Mouse (Mus musculus) ES-E14 (cell line): Measurements from ENCODE around the gene Cmss1. TPM values are rescaled to one million over a fixed set of nuclear protein-coding genes. Genes with fewer than 3 reads are reported as not detected.

ENCODE experiments used
- DNase-seq: peaks from one replicate; pipeline ENCODE4 v3.0.0-alpha.2; 2013; ENCODE audit warnings: low read depth, low spot score
- H3K27ac ChIP-seq: 2 replicates; pipeline ENCODE4 v1.5.1; 2012; ENCODE audit warnings: low read depth, mild to moderate bottlenecking, low read length, moderate library complexity, mixed read lengths; ENCODE audit not compliant: poor library complexity, insufficient read depth, severe bottlenecking
- H3K36me3 ChIP-seq: 2 replicates; pipeline ENCODE4 v1.6.1; 2012; ENCODE audit warnings: mild to moderate bottlenecking, low read length, moderate library complexity, mixed read lengths; ENCODE audit not compliant: control insufficient read depth, poor library complexity, insufficient read depth, severe bottlenecking
- H3K4me1 ChIP-seq, 2 experiments: fragments of 150-350 bp in 1 of 2; sonication (generic) in 1 of 2; 2 replicates each; pipeline ENCODE4 v1.6.1; 2012; ENCODE audit warnings: low read length in 2 of 2, mild to moderate bottlenecking in 1 of 2, mixed read lengths in 1 of 2; ENCODE audit not compliant: control insufficient read depth in 2 of 2, insufficient read depth in 2 of 2, poor library complexity in 1 of 2
- H3K4me3 ChIP-seq, 2 experiments: fragments of 150-350 bp in 1 of 2; sonication (generic) in 1 of 2; 2 replicates each; pipeline ENCODE4 v1.5.1; 2012; ENCODE audit warnings: low read length in 2 of 2, low read depth in 1 of 2, mild to moderate bottlenecking in 1 of 2, mixed read lengths in 1 of 2; ENCODE audit not compliant: insufficient read depth in 1 of 2, poor library complexity in 1 of 2, severe bottlenecking in 1 of 2
- H3K9ac ChIP-seq: 2 replicates; pipeline ENCODE4 v1.6.1; 2012; ENCODE audit warnings: low read depth, mild to moderate bottlenecking, low read length, mixed read lengths; ENCODE audit not compliant: poor library complexity, insufficient read depth, severe bottlenecking
- H3K9me3 ChIP-seq: fragments of 150-350 bp; sonication (generic); 2 replicates; pipeline ENCODE4 v1.6.1; 2012; ENCODE audit warnings: low read depth, mild to moderate bottlenecking, low read length; ENCODE audit not compliant: control insufficient read depth, insufficient read depth
- CHD2 ChIP-seq: IDR thresholded peaks from 2 replicates; pipeline ENCODE4 v1.6.1; 2014; ENCODE audit warnings: mild to moderate bottlenecking, low read depth, low read length, inconsistent platforms
- HCFC1 ChIP-seq: IDR thresholded peaks from 2 replicates; pipeline ENCODE4 v1.6.1; 2012; ENCODE audit warnings: low read length, inconsistent platforms, borderline replicate concordance; ENCODE audit not compliant: insufficient read depth
- MAFK ChIP-seq: IDR thresholded peaks from 2 replicates; pipeline ENCODE4 v1.6.1; 2014; ENCODE audit warnings: mild to moderate bottlenecking, low read depth, low read length, inconsistent platforms; ENCODE audit not compliant: insufficient read depth
- ZC3H11A ChIP-seq: IDR thresholded peaks from 2 replicates; pipeline ENCODE4 v1.6.1; 2012; ENCODE audit warnings: low read depth, mild to moderate bottlenecking, inconsistent platforms, low read length, borderline replicate concordance
- ZNF384 ChIP-seq: IDR thresholded peaks from 2 replicates; pipeline ENCODE4 v1.6.1; 2012; ENCODE audit warnings: low read depth, low read length, inconsistent platforms
- in situ Hi-C, 2 experiments: fragments of 600-800 bp; cut with MboI; formaldehyde crosslinking; loops; one replicate each; pipeline ENCODE4 v1.15.1; 2025; ENCODE audit warnings: low sequenced_read_pairs in 2 of 2, inconsistent platforms in 1 of 2; ENCODE audit not compliant: unreplicated experiment in 2 of 2
- total RNA-seq: library from RNA; depleted of rRNA; stranded (reverse); fragments of 300-350 nt; gene quantifications from 2 replicates; pipeline ENCODE4 v1.2.3, GENCODE M21; 2012

Cmss1 gene
- total RNA-seq, 1 experiment = 58.7 TPM

DNA sequence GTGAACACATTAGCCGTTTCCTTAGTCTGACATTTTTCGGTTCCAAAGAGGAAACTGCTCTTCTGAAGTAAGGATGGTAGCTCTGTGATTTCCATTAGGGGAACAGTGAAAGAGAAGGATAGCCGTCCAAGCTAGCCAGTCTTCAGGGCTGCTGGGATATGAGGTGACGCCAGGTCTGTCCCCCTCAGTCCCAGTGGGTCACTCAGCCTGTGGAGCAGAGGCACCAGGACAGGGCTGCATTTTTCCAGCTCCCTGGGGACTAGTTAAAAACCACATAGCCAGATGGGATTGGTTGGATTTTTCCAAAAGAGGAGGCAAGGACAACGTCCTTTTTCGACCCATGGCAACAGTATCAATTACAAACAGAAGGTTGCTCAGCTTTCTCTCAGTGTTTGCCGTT is 279.7 kb downstream of the Cmss1 start:
- Histone ChIP-seq H3K36me3 (no peaks in the 10 kb centered on the region), H3K9ac (no peak overlapping the region), H3K4me1 (no peaks in the 10 kb centered on the region), H3K27ac (no peak overlapping the region), H3K4me3 (no peak overlapping the region), H3K9me3 (no peaks in the 10 kb centered on the region)
- TF ChIP-seq ZNF384 = no peak
- in situ Hi-C loops = no loop called here
- no peak for DNase-seq

- in situ Hi-C loops = no loop called here
- no peaks in the 10 kb centered on the region for H3K9me3 ChIP-seq
- H3K36me3 ChIP-seq = no peaks in the 10 kb centered on the region
- no peak for TF ChIP-seq ZC3H11A
- TF ChIP-seq HCFC1 = no peak
- TF ChIP-seq ZNF384 = no peak
- no peak for TF ChIP-seq MAFK
- no peak for TF ChIP-seq CHD2
- no peak for DNase-seq
- no peaks in the 10 kb centered on the region for H3K4me1 ChIP-seq
- H3K4me3 ChIP-seq = no peak overlapping the region
- no peak overlapping the region for H3K9ac ChIP-seq
- H3K27ac ChIP-seq = no peak overlapping the region
These were observed 287.2 kb downstream of the Cmss1 start for GRCm38 (mm10) chr16:57319284-57320124.

- Histone ChIP-seq H3K9ac (no peak overlapping the region), H3K36me3 (no peaks in the 10 kb centered on the region), H3K27ac (no peak overlapping the region), H3K4me3 (no peak overlapping the region), H3K4me1 (no peaks in the 10 kb centered on the region), H3K9me3 (no peaks in the 10 kb centered on the region)
- no peak for TF ChIP-seq HCFC1
- in situ Hi-C loops = no loop called here
- no peak for DNase-seq
These were observed 288.0 kb downstream of the Cmss1 start for GRCm38 (mm10) chr16:57318637-57319125.

DNA sequence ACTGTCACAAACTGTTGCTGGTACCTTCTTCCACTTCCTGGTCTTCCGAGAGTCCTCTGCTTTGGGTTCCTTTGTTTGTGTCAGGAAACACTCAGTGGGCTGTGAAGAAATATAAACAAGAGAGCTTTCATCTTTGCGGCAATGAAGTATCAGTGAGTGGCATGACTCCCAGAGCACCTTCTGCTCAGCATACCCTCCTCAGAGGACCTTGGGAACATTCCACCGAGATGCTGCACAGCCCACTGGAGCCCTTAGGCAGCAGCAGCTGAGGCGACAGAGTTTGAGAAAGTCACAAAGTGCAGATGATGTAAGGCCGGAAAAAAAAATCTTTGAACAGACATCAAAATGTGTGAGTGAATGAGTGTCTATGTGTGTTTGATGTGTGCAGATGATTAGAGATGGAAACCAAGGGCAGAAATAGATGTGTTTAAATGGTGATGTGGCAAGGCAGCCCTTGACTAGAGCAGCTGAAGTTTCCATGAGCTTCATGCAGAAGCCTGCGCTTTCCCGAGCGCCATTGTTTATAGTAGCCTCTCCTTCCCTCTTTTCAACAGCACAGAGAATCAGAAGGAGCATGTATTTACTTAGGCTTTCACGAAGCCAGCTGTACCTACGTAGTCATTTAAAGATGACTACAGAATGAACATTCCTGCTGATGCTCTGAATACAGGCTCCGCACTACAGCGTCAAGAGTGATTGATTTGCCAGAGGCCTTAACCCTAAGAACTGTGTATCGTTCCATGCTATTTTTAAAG is 288.6 kb downstream of the Cmss1 start:
- Histone ChIP-seq H3K4me1 (no peaks in the 10 kb centered on the region), H3K4me3 (no peak overlapping the region), H3K9me3 (no peaks in the 10 kb centered on the region), H3K36me3 (no peaks in the 10 kb centered on the region), H3K9ac (no peak overlapping the region), H3K27ac (no peak overlapping the region)
- in situ Hi-C loops = no loop called here
- no peak for TF ChIP-seq HCFC1
- no peak for TF ChIP-seq ZNF384
- DNase-seq = no peak

DNA sequence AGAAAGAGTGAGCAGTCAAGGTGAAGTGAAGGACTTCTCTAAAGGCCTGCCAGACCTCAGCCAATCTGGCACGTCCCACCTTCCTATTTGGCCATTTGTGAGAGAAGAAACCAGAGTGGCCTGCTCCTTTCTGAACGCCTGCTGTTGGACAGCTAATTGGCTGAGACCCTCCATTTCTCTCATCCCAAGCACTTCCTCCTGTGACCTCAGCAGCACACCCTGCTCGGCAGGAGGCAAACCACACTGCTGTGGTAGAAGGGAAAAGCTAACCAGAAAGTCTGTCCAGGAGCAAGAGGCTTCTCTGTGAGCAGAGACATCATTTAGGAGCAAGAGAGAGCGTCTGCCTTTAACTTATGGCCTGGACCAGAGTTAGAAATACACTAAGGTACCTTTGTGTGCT is 289.5 kb downstream of the Cmss1 start:
- no peaks in the 10 kb centered on the region for H3K9me3 ChIP-seq
- in situ Hi-C loops = no loop called here
- no peak overlapping the region for H3K27ac ChIP-seq
- H3K36me3 ChIP-seq = no peaks in the 10 kb centered on the region
- no peak overlapping the region for H3K4me3 ChIP-seq
- H3K4me1 ChIP-seq = no peaks in the 10 kb centered on the region
- DNase-seq = no peak
- no peak for TF ChIP-seq ZNF384
- TF ChIP-seq CHD2 = no peak
- no peak for TF ChIP-seq ZC3H11A
- TF ChIP-seq MAFK = no peak
- TF ChIP-seq HCFC1 = no peak
- H3K9ac ChIP-seq = no peak overlapping the region
